Mouse (Mus musculus) bone marrow, adult 2 months (tissue): Measurements from ENCODE around the gene Mthfsd.

Source experiments
- CTCF ChIP-seq: fragments of 200-500 bp; IDR thresholded peaks from 2 replicates; pipeline ENCODE4 v1.5.1; 2011; ENCODE audit warnings: low read length, control low read depth; ENCODE audit not compliant: control insufficient read depth, insufficient read depth
- POLR2A ChIP-seq: fragments of 200-500 bp; IDR thresholded peaks from 2 replicates; pipeline ENCODE4 v1.6.1; 2011; ENCODE audit warnings: low read depth, mild to moderate bottlenecking, control low read depth, low read length, borderline replicate concordance; ENCODE audit not compliant: control insufficient read depth

- TF ChIP-seq POLR2A (no peak), CTCF (no peak)
Observed at GRCm38 (mm10) chr8:121092141-121092540, 16.1 kb downstream of the Mthfsd start.
